Mouse (Mus musculus) thymus, adult 2 months (tissue): Measurements from ENCODE around the gene Ufm1.

Experiments used
- CTCF ChIP-seq: fragments of 200-500 bp; IDR thresholded peaks from 2 replicates; pipeline ENCODE4 v1.5.1; 2012; ENCODE audit warnings: mild to moderate bottlenecking, control low read depth, low read length, moderate library complexity, borderline replicate concordance; ENCODE audit not compliant: control insufficient read depth, poor library complexity, insufficient read depth; ENCODE audit errors: extremely low read depth
- POLR2A ChIP-seq: fragments of 200-500 bp; IDR thresholded peaks from 2 replicates; pipeline ENCODE4 v1.6.1; 2012; ENCODE audit warnings: mild to moderate bottlenecking, low read length, control low read depth, moderate library complexity; ENCODE audit not compliant: control insufficient read depth, poor library complexity, insufficient read depth; ENCODE audit errors: extremely low read depth

DNA sequence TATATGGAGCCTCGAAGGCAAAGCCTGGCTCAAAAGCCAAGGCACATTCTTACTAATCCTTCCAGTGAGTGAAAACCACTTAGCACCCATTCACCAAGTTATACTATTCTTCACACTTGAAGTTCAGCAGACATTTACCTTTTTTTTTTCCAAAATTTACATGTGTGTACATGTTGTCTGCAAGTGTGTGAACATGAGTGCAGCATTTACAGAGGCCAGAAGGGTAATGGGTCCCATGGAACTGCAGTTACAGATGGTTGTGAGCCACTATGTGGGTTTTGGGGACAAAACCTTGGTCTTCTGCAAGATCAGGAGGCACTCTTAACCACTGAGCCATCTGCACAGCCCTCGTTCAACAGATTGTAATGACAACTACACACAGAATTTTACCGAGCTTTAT lies 8.8 kb downstream of the Ufm1 start:
- TF ChIP-seq POLR2A (no peak), CTCF (no peak)
